Mouse (Mus musculus): ENCODE data around the gene Fbxw8. TPM values are rescaled to one million over a fixed set of nuclear protein-coding genes. Genes with fewer than 3 reads are reported as not detected.

The Fbxw8 gene
- total and polyA plus RNA-seq, 3 experiments, result 26.1 to 34.0 (median 30.2) TPM

- no peaks in the 10 kb centered on the region for H3K9me3 ChIP-seq (replicated peaks)
- TF ChIP-seq POLR2AphosphoS5 (IDR thresholded peaks at IDR 0.05; ENCODE audit: insufficient replicate concordance, low read depth, low read length) (no peak), CTCF (IDR thresholded peaks at IDR 0.05; ENCODE audit: low read depth, low read length) (no peak), GATA2 (IDR thresholded peaks at IDR 0.05; ENCODE audit: borderline replicate concordance, low read depth, low read length) (no peak), TAL1 (conservative IDR thresholded peaks at IDR 0.05; ENCODE audit: low read depth, low read length) (no peak)
- H3K27me3 ChIP-seq (ENCODE audit: insufficient read depth, low read length), result peaks cover 24% of the 10 kb centered on the region
- peaks cover 5% of the 10 kb centered on the region; the same call in 1 of the 2 replicates for H3K4me1 ChIP-seq (ENCODE audit: insufficient read depth, low read depth, low read length)
- DNase-seq (ENCODE audit: low spot score), result no peak
- no peaks in the 10 kb centered on the region for H3K36me3 ChIP-seq (replicated peaks)
- ATAC-seq (ENCODE audit: extremely low read depth, insufficient number of reproducible peaks, low FRiP score, poor library complexity, severe bottlenecking), result no peak
- H3K4me3 ChIP-seq (ENCODE audit: low read depth, low read length), result no peak overlapping the region
These were observed 5.4 kb upstream of the Fbxw8 start for GRCm38 (mm10) chr5:118160691-118161090.

DNA sequence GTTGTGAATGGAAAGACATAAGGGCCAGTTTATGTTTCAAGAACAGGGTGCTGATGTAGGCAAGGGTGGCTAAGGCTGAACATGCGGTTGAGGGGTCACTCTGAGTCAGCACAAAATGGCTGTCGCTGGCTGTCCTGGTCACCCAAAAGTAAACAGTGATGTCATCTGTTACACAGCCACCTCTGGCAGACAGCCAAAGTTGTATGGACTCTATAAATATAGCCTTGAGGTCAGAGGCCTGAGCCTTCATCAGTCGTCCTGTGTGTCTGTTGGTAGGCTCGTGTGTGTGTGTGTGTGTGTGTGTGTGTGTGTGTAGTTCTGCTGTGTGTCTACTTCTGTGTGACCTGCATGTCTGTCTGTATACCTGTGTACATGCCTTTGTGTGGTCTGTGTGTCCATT is 1.7 kb upstream of the Fbxw8 start:
- DNase-seq (ENCODE audit: low spot score) (no peak), ATAC-seq (ENCODE audit: extremely low read depth, insufficient number of reproducible peaks, low FRiP score, poor library complexity, severe bottlenecking) (no peak)
- Histone ChIP-seq H3K4me1 (ENCODE audit: insufficient read depth, low read depth, low read length) (peaks cover 22% of the 10 kb centered on the region), H3K9me3 (replicated peaks) (no peaks in the 10 kb centered on the region), H3K4me3 (ENCODE audit: low read depth, low read length) (no peak overlapping the region), H3K27me3 (ENCODE audit: insufficient read depth, low read length) (peaks cover 18% of the 10 kb centered on the region), H3K36me3 (replicated peaks) (peaks cover 17% of the 10 kb centered on the region)
- TF ChIP-seq GATA1 (IDR thresholded peaks at IDR 0.05; ENCODE audit: borderline replicate concordance, low read length), result no peak
- no peak for TF ChIP-seq TAL1 (conservative IDR thresholded peaks at IDR 0.05; ENCODE audit: low read depth, low read length)
- TF ChIP-seq GATA2 (IDR thresholded peaks at IDR 0.05; ENCODE audit: borderline replicate concordance, low read depth, low read length), result no peak
- TF ChIP-seq CTCF (IDR thresholded peaks at IDR 0.05; ENCODE audit: low read depth, low read length), result no peak
- no peak for TF ChIP-seq POLR2AphosphoS5 (IDR thresholded peaks at IDR 0.05; ENCODE audit: insufficient replicate concordance, low read depth, low read length)

GRCm38 (mm10) chr5:118155565-118155947 is 292 bp upstream of the Fbxw8 start:
- no peak for DNase-seq (ENCODE audit: low spot score)
- TF ChIP-seq TAL1 (conservative IDR thresholded peaks at IDR 0.05; ENCODE audit: low read depth, low read length) (no peak), CTCF (IDR thresholded peaks at IDR 0.05; ENCODE audit: low read depth, low read length) (no peak), POLR2AphosphoS5 (IDR thresholded peaks at IDR 0.05; ENCODE audit: insufficient replicate concordance, low read depth, low read length) (no peak), GATA1 (IDR thresholded peaks at IDR 0.05; ENCODE audit: borderline replicate concordance, low read length) (no peak), GATA2 (IDR thresholded peaks at IDR 0.05; ENCODE audit: borderline replicate concordance, low read depth, low read length) (no peak)
- Histone ChIP-seq H3K27me3 (ENCODE audit: insufficient read depth, low read length) (peaks cover 5% of the 10 kb centered on the region; the same call in 1 of the 2 replicates), H3K36me3 (replicated peaks) (peaks cover 28% of the 10 kb centered on the region), H3K9me3 (replicated peaks) (no peaks in the 10 kb centered on the region), H3K4me3 (ENCODE audit: low read depth, low read length) (peak overlapping the region; percentile 97), H3K4me1 (ENCODE audit: insufficient read depth, low read depth, low read length) (peaks cover 22% of the 10 kb centered on the region)
- ATAC-seq (ENCODE audit: extremely low read depth, insufficient number of reproducible peaks, low FRiP score, poor library complexity, severe bottlenecking), result no peak

- ATAC-seq (ENCODE audit: extremely low read depth, insufficient number of reproducible peaks, low FRiP score, poor library complexity, severe bottlenecking) (no peak), DNase-seq (ENCODE audit: low spot score) (no peak)
- TF ChIP-seq GATA2 (IDR thresholded peaks at IDR 0.05; ENCODE audit: borderline replicate concordance, low read depth, low read length) (no peak), GATA1 (IDR thresholded peaks at IDR 0.05; ENCODE audit: borderline replicate concordance, low read length) (no peak), CTCF (IDR thresholded peaks at IDR 0.05; ENCODE audit: low read depth, low read length) (no peak), TAL1 (conservative IDR thresholded peaks at IDR 0.05; ENCODE audit: low read depth, low read length) (no peak), POLR2AphosphoS5 (IDR thresholded peaks at IDR 0.05; ENCODE audit: insufficient replicate concordance, low read depth, low read length) (no peak)
- Histone ChIP-seq H3K4me1 (ENCODE audit: insufficient read depth, low read depth, low read length) (peaks cover 22% of the 10 kb centered on the region), H3K4me3 (ENCODE audit: low read depth, low read length) (no peak overlapping the region), H3K9me3 (replicated peaks) (no peaks in the 10 kb centered on the region), H3K36me3 (replicated peaks) (peaks cover 82% of the 10 kb centered on the region), H3K27me3 (ENCODE audit: insufficient read depth, low read length) (no peaks in the 10 kb centered on the region)
These were observed 5.6 kb downstream of the Fbxw8 start for GRCm38 (mm10) chr5:118149711-118150110.

DNA sequence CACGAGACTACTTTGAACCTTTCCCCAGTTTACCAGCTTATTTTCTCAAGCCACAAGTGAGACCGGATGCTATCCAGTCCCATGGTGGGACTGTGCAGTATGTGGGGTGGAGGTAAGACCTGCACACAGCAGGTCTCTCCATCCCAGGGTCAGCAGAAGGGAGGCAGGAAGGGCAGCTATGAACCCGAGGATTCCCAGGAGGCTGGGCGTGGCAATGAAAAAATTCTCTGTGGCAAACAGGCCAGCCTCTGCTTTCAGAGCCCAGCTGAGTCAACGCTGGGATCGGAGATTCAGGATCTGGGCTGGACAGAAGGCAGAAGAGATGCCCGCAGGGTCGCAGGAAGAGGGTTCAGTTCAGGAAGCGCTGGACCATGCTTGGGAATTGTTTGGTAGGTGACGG is 8.0 kb downstream of the Fbxw8 start:
- DNase-seq (ENCODE audit: low spot score) (no peak), ATAC-seq (ENCODE audit: extremely low read depth, insufficient number of reproducible peaks, low FRiP score, poor library complexity, severe bottlenecking) (no peak)
- Histone ChIP-seq H3K4me1 (ENCODE audit: insufficient read depth, low read depth, low read length) (peaks cover 11% of the 10 kb centered on the region; the same call in 1 of the 2 replicates), H3K27me3 (ENCODE audit: insufficient read depth, low read length) (no peaks in the 10 kb centered on the region), H3K36me3 (replicated peaks) (peaks cover 92% of the 10 kb centered on the region), H3K9me3 (replicated peaks) (no peaks in the 10 kb centered on the region), H3K4me3 (ENCODE audit: low read depth, low read length) (no peak overlapping the region)
- no peak for TF ChIP-seq GATA1 (IDR thresholded peaks at IDR 0.05; ENCODE audit: borderline replicate concordance, low read length)
- no peak for TF ChIP-seq CTCF (IDR thresholded peaks at IDR 0.05; ENCODE audit: low read depth, low read length)
- no peak for TF ChIP-seq TAL1 (conservative IDR thresholded peaks at IDR 0.05; ENCODE audit: low read depth, low read length)
- TF ChIP-seq POLR2AphosphoS5 (IDR thresholded peaks at IDR 0.05; ENCODE audit: insufficient replicate concordance, low read depth, low read length), result no peak
- TF ChIP-seq GATA2 (IDR thresholded peaks at IDR 0.05; ENCODE audit: borderline replicate concordance, low read depth, low read length), result no peak

- Histone ChIP-seq H3K27me3 (ENCODE audit: insufficient read depth, low read length) (no peaks in the 10 kb centered on the region), H3K9me3 (replicated peaks) (no peaks in the 10 kb centered on the region), H3K4me3 (ENCODE audit: low read depth, low read length) (no peak overlapping the region), H3K4me1 (ENCODE audit: insufficient read depth, low read depth, low read length) (peaks cover 11% of the 10 kb centered on the region; the same call in 1 of the 2 replicates), H3K36me3 (replicated peaks) (peaks cover 95% of the 10 kb centered on the region)
- DNase-seq (ENCODE audit: low spot score), result no peak
- TF ChIP-seq POLR2AphosphoS5 (IDR thresholded peaks at IDR 0.05; ENCODE audit: insufficient replicate concordance, low read depth, low read length) (no peak), GATA1 (IDR thresholded peaks at IDR 0.05; ENCODE audit: borderline replicate concordance, low read length) (no peak), CTCF (IDR thresholded peaks at IDR 0.05; ENCODE audit: low read depth, low read length) (no peak), TAL1 (conservative IDR thresholded peaks at IDR 0.05; ENCODE audit: low read depth, low read length) (no peak), GATA2 (IDR thresholded peaks at IDR 0.05; ENCODE audit: borderline replicate concordance, low read depth, low read length) (no peak)
- no peak for ATAC-seq (ENCODE audit: extremely low read depth, insufficient number of reproducible peaks, low FRiP score, poor library complexity, severe bottlenecking)
These were observed 9.1 kb downstream of the Fbxw8 start for GRCm38 (mm10) chr5:118145999-118146679.

All from G1E (cell line).